In the genomic region with DNA sequence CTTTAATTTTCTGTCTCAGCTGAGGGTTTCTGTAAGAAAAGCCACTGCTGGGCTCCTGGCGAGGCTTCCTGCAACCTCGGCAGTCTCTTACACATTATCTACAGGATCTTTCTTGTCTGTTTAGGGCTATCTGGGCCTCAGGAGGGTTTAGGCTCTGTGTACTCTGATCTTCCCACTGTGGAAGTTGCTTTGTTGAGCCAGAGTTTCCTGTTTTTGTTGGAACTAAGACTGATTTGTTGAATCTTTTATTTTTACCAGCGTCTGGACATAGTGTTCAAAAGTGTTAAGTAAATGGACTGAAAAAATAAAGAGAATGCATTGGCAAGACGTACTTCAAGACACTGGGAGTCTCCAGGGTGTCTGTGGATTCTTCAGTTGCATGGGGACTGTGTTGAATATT, we compare ENCODE assay signal across 18 mouse cellular contexts. TPM values are rescaled to one million over a fixed set of nuclear protein-coding genes. Genes with fewer than 3 reads are reported as not detected.
DNase-seq lines count a peak whose midpoint lies in the region; ATAC-seq lines count a peak whose summit lies in the region.
"Had no signal": no experiment of that assay in that cellular context is flagged by ENCODE, and none has a peak within 500 bp of the region (broad histone marks: within the 10 kb centered on the region; RNA-seq: fewer than 3 reads in every experiment).

No protein-coding gene starts in this region.

- H3K9ac ChIP-seq in embryonic facial prominence, embryonic 15.5 days, result no peak overlapping the region
- peak overlapping the region; percentile 46; the same call in 1 of the 2 replicates for H3K9ac ChIP-seq in hindbrain, embryonic 13.5 days
- H3K9ac ChIP-seq in hindbrain, embryonic 16.5 days (ENCODE audit: low read depth, low read length), result no peak overlapping the region
- H3K9ac ChIP-seq in lung, embryonic 16.5 days (ENCODE audit: low read length), result peak overlapping the region; percentile 28; the same call in 1 of the 2 replicates

- no peaks in the 10 kb centered on the region for H3K4me1 ChIP-seq in embryonic facial prominence, embryonic 15.5 days
- peaks cover 14% of the 10 kb centered on the region for H3K4me1 ChIP-seq in embryonic facial prominence, embryonic 10.5 days
- no peaks in the 10 kb centered on the region for H3K4me1 ChIP-seq in hindbrain, embryonic 13.5 days (replicated peaks)
- no peaks in the 10 kb centered on the region for H3K4me1 ChIP-seq in hindbrain, embryonic 16.5 days (ENCODE audit: control insufficient read depth, insufficient read depth, low read depth, low read length)
- peaks cover 7% of the 10 kb centered on the region for H3K4me1 ChIP-seq in lung, embryonic 16.5 days (replicated peaks; ENCODE audit: control insufficient read depth, insufficient read depth, low read length)

- no peaks in the 10 kb centered on the region for H3K27me3 ChIP-seq in embryonic facial prominence, embryonic 15.5 days
- H3K27me3 ChIP-seq in embryonic facial prominence, embryonic 10.5 days (replicated peaks; ENCODE audit: low read depth, poor library complexity, severe bottlenecking), result no peaks in the 10 kb centered on the region
- no peaks in the 10 kb centered on the region for H3K27me3 ChIP-seq in hindbrain, embryonic 13.5 days
- no peaks in the 10 kb centered on the region for H3K27me3 ChIP-seq in hindbrain, embryonic 16.5 days (replicated peaks; ENCODE audit: control insufficient read depth, insufficient read depth, low read length)
- H3K27me3 ChIP-seq in lung, embryonic 16.5 days (ENCODE audit: control insufficient read depth, insufficient read depth, low read depth, low read length), result no peaks in the 10 kb centered on the region
- H3K27me3 ChIP-seq: CH12.LX had no signal

- no peaks in the 10 kb centered on the region for H3K36me3 ChIP-seq in embryonic facial prominence, embryonic 15.5 days
- no peaks in the 10 kb centered on the region for H3K36me3 ChIP-seq in embryonic facial prominence, embryonic 10.5 days (replicated peaks)
- no peaks in the 10 kb centered on the region for H3K36me3 ChIP-seq in hindbrain, embryonic 13.5 days
- no peaks in the 10 kb centered on the region for H3K36me3 ChIP-seq in hindbrain, embryonic 16.5 days (ENCODE audit: control insufficient read depth, insufficient read depth, low read length)
- H3K36me3 ChIP-seq in lung, embryonic 16.5 days (ENCODE audit: control insufficient read depth, insufficient read depth, low read length), result no peaks in the 10 kb centered on the region
- H3K36me3 ChIP-seq: midbrain, embryonic 10.5 days had no signal

- no peak for DNase-seq in embryonic facial prominence, embryonic 10.5 days (ENCODE audit: low spot score)
- DNase-seq in lung, postnatal 4 days, result no peak
- peak; percentile 15 for DNase-seq in lung, postnatal 10 days
- no peak for DNase-seq in thymus, postnatal 36 days
- DNase-seq: adrenal gland, postnatal 10 days; cerebellum, adult 2 months; embryo, embryonic 11 days; gastrocnemius, postnatal 10 days; kidney, adult 8-10 months; liver had no signal

- H3K27ac ChIP-seq in embryonic facial prominence, embryonic 15.5 days (replicated peaks), result 0 out of 2 replicates have a peak overlapping the region, but pooled peaks have one; percentile 17
- H3K27ac ChIP-seq in embryonic facial prominence, embryonic 10.5 days (replicated peaks), result no peak overlapping the region
- H3K27ac ChIP-seq in hindbrain, embryonic 13.5 days, result 0 out of 2 replicates have a peak overlapping the region, but pooled peaks have one; percentile 12
- no peak overlapping the region for H3K27ac ChIP-seq in hindbrain, embryonic 16.5 days (ENCODE audit: low read depth, low read length)
- peak overlapping the region; percentile 63 for H3K27ac ChIP-seq in lung, embryonic 16.5 days (ENCODE audit: low read length)

- ATAC-seq in embryonic facial prominence, embryonic 15.5 days (ENCODE audit: insufficient number of reproducible peaks, low FRiP score, low TSS enrichment, low read depth), result no peak
- no peak for ATAC-seq in hindbrain, embryonic 13.5 days (ENCODE audit: low FRiP score)
- no peak for ATAC-seq in hindbrain, embryonic 16.5 days
- no peak for ATAC-seq in lung, embryonic 16.5 days (ENCODE audit: low read depth)
- ATAC-seq: forebrain, embryonic 14.5 days had no signal

- no peak overlapping the region for H3K4me2 ChIP-seq in embryonic facial prominence, embryonic 15.5 days (replicated peaks)
- H3K4me2 ChIP-seq in hindbrain, embryonic 13.5 days, result no peak overlapping the region
- no peak overlapping the region for H3K4me2 ChIP-seq in hindbrain, embryonic 16.5 days (ENCODE audit: low read length)
- no peak overlapping the region for H3K4me2 ChIP-seq in lung, embryonic 16.5 days (ENCODE audit: low read depth, low read length)

- H3K4me3 ChIP-seq in embryonic facial prominence, embryonic 15.5 days (replicated peaks), result no peak overlapping the region
- H3K4me3 ChIP-seq in embryonic facial prominence, embryonic 10.5 days, result no peak overlapping the region
- H3K4me3 ChIP-seq in hindbrain, embryonic 13.5 days, result no peak overlapping the region
- no peak overlapping the region for H3K4me3 ChIP-seq in hindbrain, embryonic 16.5 days (ENCODE audit: low read length)
- H3K4me3 ChIP-seq in lung, embryonic 16.5 days (ENCODE audit: low read length), result no peak overlapping the region
- H3K4me3 ChIP-seq: midbrain, embryonic 10.5 days had no signal

- no peaks in the 10 kb centered on the region for H3K9me3 ChIP-seq in embryonic facial prominence, embryonic 15.5 days (replicated peaks)
- H3K9me3 ChIP-seq in embryonic facial prominence, embryonic 10.5 days, result no peaks in the 10 kb centered on the region
- H3K9me3 ChIP-seq in hindbrain, embryonic 13.5 days, result no peaks in the 10 kb centered on the region
- no peaks in the 10 kb centered on the region for H3K9me3 ChIP-seq in hindbrain, embryonic 16.5 days (ENCODE audit: control insufficient read depth, low read length)
- no peaks in the 10 kb centered on the region for H3K9me3 ChIP-seq in lung, embryonic 16.5 days (ENCODE audit: control insufficient read depth, low read length)
- H3K9me3 ChIP-seq: midbrain, embryonic 10.5 days had no signal

- WGBS in embryonic facial prominence, embryonic 15.5 days, result 38% methylated on average over 4 of the region's 4 CpGs
- 60% methylated on average over 4 of the region's 4 CpGs for WGBS in embryonic facial prominence, embryonic 10.5 days
- WGBS in hindbrain, embryonic 13.5 days, result 50% methylated on average over 4 of the region's 4 CpGs
- WGBS in hindbrain, embryonic 16.5 days, result 42% methylated on average over 4 of the region's 4 CpGs
- WGBS in lung, embryonic 16.5 days, result 22% methylated on average over 4 of the region's 4 CpGs

RNA-seq across cellular contexts. Expression of gene Dusp23, which starts 2.5 kb away (rescaled TPM):
- 13.4 and 13.7 TPM in 2 replicates for polyA plus RNA-seq in embryonic facial prominence, embryonic 15.5 days (2015; fragmentation: Nextera tagmentation; extraction: Ambion mirVana)
- polyA plus RNA-seq in embryonic facial prominence, embryonic 10.5 days (2016; fragmentation: Nextera tagmentation; extraction: Ambion mirVana), result 9.4 and 9.9 TPM in 2 replicates
- 8.9 and 11.0 TPM in 2 replicates for polyA plus RNA-seq in hindbrain, embryonic 13.5 days (2015; fragmentation: Nextera tagmentation; extraction: Ambion mirVana)
- 8.4 and 9.5 TPM in 2 replicates for polyA plus RNA-seq in hindbrain, embryonic 16.5 days (2015; fragmentation: Nextera tagmentation; extraction: Ambion mirVana)
- 13.5 and 13.7 TPM in 2 replicates for polyA plus RNA-seq in lung, embryonic 16.5 days (2015; fragmentation: Nextera tagmentation; extraction: Ambion mirVana)

RNA-seq across cellular contexts. Expression of gene Fcrl6, which starts 32.9 kb away (rescaled TPM):
- 0.28 and 0.32 TPM in 2 replicates for polyA plus RNA-seq in embryonic facial prominence, embryonic 15.5 days (2015; fragmentation: Nextera tagmentation; extraction: Ambion mirVana)
- polyA plus RNA-seq in embryonic facial prominence, embryonic 10.5 days (2016; fragmentation: Nextera tagmentation; extraction: Ambion mirVana), result 0.25 TPM in 1 of 2 replicates, not detected in the other
- polyA plus RNA-seq in hindbrain, embryonic 13.5 days (2015; fragmentation: Nextera tagmentation; extraction: Ambion mirVana), result not detected in 2 replicates
- polyA plus RNA-seq in hindbrain, embryonic 16.5 days (2015; fragmentation: Nextera tagmentation; extraction: Ambion mirVana), result 0.13 and 0.15 TPM in 2 replicates
- not detected in 2 replicates for polyA plus RNA-seq in lung, embryonic 16.5 days (2015; fragmentation: Nextera tagmentation; extraction: Ambion mirVana)
- polyA plus RNA-seq: forebrain, embryonic 14.5 days had no signal

RNA-seq across cellular contexts. Expression of gene Slamf8, which starts 44.9 kb away (rescaled TPM):
- 0.29 TPM in 1 of 2 replicates, not detected in the other for polyA plus RNA-seq in embryonic facial prominence, embryonic 15.5 days (2015; fragmentation: Nextera tagmentation; extraction: Ambion mirVana)
- polyA plus RNA-seq in embryonic facial prominence, embryonic 10.5 days (2016; fragmentation: Nextera tagmentation; extraction: Ambion mirVana), result not detected in 2 replicates
- polyA plus RNA-seq in hindbrain, embryonic 13.5 days (2015; fragmentation: Nextera tagmentation; extraction: Ambion mirVana), result not detected in 2 replicates
- polyA plus RNA-seq in hindbrain, embryonic 16.5 days (2015; fragmentation: Nextera tagmentation; extraction: Ambion mirVana), result not detected in 2 replicates
- 0.21 TPM in 1 of 2 replicates, not detected in the other for polyA plus RNA-seq in lung, embryonic 16.5 days (2015; fragmentation: Nextera tagmentation; extraction: Ambion mirVana)
- polyA plus RNA-seq: forebrain, embryonic 14.5 days; hindbrain, embryonic 11.5 days; midbrain, embryonic 10.5 days had no signal

Comparison
In these comparisons a context has a peak if more than half of its experiments do, and no peak if none do; other contexts are left out.
1. H3K27ac ChIP-seq: peak in embryonic facial prominence, embryonic 15.5 days (single experiment), hindbrain, embryonic 13.5 days (single experiment) and lung, embryonic 16.5 days (single experiment); none in embryonic facial prominence, embryonic 10.5 days (single experiment) and hindbrain, embryonic 16.5 days (single experiment).
2. H3K9ac ChIP-seq: peak in hindbrain, embryonic 13.5 days (single experiment) and lung, embryonic 16.5 days (single experiment); none in embryonic facial prominence, embryonic 15.5 days (single experiment) and hindbrain, embryonic 16.5 days (single experiment).